Mouse (Mus musculus) embryonic fibroblast, embryonic 13.5 days (primary cell): Measurements from ENCODE around the gene Dtd1.

Source experiments
- CTCF ChIP-seq: IDR thresholded peaks from 2 replicates; pipeline ENCODE4 v1.5.1; 2011; ENCODE audit warnings: mild to moderate bottlenecking, control low read depth, low read length, moderate library complexity, borderline replicate concordance; ENCODE audit not compliant: insufficient read depth
- POLR2A ChIP-seq: IDR thresholded peaks from 2 replicates; pipeline ENCODE4 v1.6.1; 2011; ENCODE audit warnings: low read depth, mild to moderate bottlenecking, control low read depth, low read length, moderate library complexity

- TF ChIP-seq CTCF, result no peak
- TF ChIP-seq POLR2A, result no peak
These were observed 181.0 kb downstream of the Dtd1 start for GRCm38 (mm10) chr2:144780731-144781130.
